Mouse (Mus musculus) forebrain, embryonic 12.5 days (tissue): ENCODE measurements around the gene Rps11. TPM values are rescaled to one million over a fixed set of nuclear protein-coding genes. Genes with fewer than 3 reads are reported as not detected.

Experiments
- ATAC-seq: fragments of 200-750 bp; cut with Nextera tagmentation; 2 replicates; pipeline ENCODE4 v1.8.0; 2017; ENCODE audit warnings: moderate TSS enrichment; ENCODE audit not compliant: low FRiP score
- H3K27ac ChIP-seq: fragments of 300-500 bp; sonication (generic); 2 replicates; pipeline ENCODE4 v1.5.1; 2016; ENCODE audit warnings: mild to moderate bottlenecking
- H3K27me3 ChIP-seq: fragments of 300-500 bp; sonication (generic); 2 replicates; pipeline ENCODE4 v1.6.1; 2016; ENCODE audit warnings: mild to moderate bottlenecking
- H3K36me3 ChIP-seq: fragments of 300-500 bp; sonication (generic); replicated peaks from 2 replicates; pipeline ENCODE4 v1.6.1; 2016; ENCODE audit warnings: mild to moderate bottlenecking
- H3K4me1 ChIP-seq: fragments of 300-500 bp; sonication (generic); 2 replicates; pipeline ENCODE4 v1.6.1; 2016
- H3K4me2 ChIP-seq: fragments of 300-500 bp; sonication (generic); 2 replicates; pipeline ENCODE4 v1.6.1; 2016; ENCODE audit warnings: mild to moderate bottlenecking, moderate library complexity
- H3K4me3 ChIP-seq: fragments of 300-500 bp; sonication (generic); replicated peaks from 2 replicates; pipeline ENCODE4 v1.5.1; 2016; ENCODE audit warnings: mild to moderate bottlenecking
- H3K9ac ChIP-seq: fragments of 300-500 bp; sonication (generic); 2 replicates; pipeline ENCODE4 v1.6.1; 2016; ENCODE audit warnings: mild to moderate bottlenecking
- H3K9me3 ChIP-seq: fragments of 300-500 bp; sonication (generic); 2 replicates; pipeline ENCODE4 v1.6.1; 2016
- WGBS: fragments of 180-500 bp; shearing (Covaris S2); methylation state at CpG from one replicate; pipeline ENCODE4 v1.1.7; 2016; 5-methylcytosine and 5-hydroxymethylcytosine counted together
- polyA plus RNA-seq: library from polyadenylated mRNA; unstranded; fragments of >200 nt; fragmentation: Nextera tagmentation; extraction: Ambion mirVana; gene quantifications from 2 replicates; pipeline ENCODE4 v1.2.1, GENCODE M21; 2016

Gene Rps11
- polyA plus RNA-seq, 1 experiment from 2014 or later = 1,285 TPM

DNA sequence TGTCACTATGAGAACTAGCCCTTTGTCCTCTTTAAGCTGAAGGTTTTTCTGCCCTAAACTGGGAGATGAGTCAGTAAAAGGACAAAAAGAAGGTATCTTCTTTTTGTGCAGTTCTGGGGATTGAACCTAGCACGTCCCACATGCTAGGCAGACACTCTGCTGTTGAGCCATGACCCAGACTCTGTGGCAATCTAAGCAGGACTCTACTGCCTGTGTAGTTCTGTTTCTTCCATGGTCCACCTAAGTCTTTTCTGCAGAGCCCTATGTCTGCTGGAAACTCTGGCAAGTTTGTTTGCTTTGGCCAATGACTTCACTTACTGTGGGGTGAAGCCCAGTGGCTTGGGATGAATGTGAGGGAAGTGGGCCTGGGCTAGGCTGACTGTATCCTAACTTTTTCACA lies 14.2 kb upstream of the Rps11 start:
- no peak overlapping the region for H3K4me2 ChIP-seq
- peaks cover 12% of the 10 kb centered on the region for H3K36me3 ChIP-seq
- H3K4me3 ChIP-seq = no peak overlapping the region
- peaks cover 29% of the 10 kb centered on the region for H3K27me3 ChIP-seq
- no peak for ATAC-seq
- H3K27ac ChIP-seq = no peak overlapping the region
- H3K9me3 ChIP-seq = no peaks in the 10 kb centered on the region
- H3K9ac ChIP-seq = no peak overlapping the region
- WGBS = 76% methylated on average over 1 of the region's 1 CpGs
- peaks cover 6% of the 10 kb centered on the region; the same call in 1 of the 2 replicates for H3K4me1 ChIP-seq

DNA sequence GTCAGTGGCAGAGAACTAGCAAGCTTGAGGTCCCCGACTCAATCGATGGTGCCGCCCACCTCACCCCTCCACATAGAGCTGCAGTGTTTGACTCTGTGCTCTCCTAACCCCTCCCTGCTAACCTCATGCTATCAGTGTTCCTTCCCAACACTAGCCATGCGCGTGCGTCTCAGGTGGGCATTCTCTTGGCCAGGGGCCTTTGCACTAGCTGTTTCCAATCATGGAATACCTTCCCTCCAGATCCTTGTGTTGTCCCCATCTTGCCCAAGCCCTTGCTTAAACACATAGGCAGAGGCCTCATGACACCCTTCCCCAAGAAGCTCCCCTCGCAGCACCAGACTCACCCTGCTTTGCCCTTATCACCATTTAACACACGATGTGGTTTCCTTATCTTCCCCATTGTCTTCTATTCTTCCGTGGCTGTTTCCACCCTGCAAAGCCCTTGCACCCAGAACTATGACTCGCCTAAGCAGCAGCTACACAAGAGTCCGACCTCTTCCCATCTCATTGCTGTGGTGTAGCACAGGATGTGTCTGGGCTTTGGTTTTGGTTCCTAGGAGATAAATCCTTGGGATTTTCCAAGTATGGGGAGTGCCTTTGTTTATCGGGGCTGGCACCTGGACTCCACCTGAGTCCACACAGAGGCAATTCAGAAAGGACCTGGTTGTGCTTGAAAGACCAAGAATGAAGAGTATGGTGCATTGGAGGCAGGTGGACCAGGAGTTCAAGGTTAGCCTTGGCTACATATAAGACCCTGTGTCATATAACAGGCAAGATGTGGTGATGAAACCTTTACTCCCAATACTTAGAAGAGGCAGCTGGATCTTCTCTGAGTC lies 13.2 kb upstream of the Rps11 start:
- 89% methylated on average over 12 of the region's 12 CpGs for WGBS

DNA sequence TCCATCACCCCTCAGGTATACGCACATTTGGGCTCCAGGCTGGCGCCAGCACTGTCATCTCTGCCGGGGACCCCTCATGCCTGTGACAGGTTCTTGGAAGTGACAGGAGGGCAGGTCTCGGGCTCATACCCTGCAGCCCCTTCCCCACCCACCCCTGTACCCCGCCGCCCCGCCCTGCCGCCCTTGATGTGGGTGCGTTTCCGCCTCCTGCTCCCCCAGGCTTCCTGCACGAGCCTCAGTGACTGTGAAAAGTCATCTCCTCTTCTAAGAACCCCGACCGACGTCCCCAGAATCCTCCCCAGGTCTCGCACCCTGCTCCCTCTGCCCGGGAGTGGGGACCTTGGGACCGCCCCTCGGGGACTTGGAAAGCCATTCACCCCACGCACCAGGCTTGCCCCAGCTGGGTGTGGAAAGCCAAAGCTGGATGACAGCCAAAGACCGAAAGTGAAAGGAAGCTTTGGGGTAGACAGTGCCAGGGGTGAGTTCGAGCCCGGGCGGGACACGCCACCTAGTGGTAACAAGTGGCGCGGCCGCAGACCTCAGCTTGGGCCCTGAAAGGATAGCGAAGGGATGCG lies 11.8 kb upstream of the Rps11 start, which contains the start of the genes Gm45713 and Flt3l:
Gene Gm45713, minus strand, starts transcription at position 239 of the 575 bp plus-strand sequence.
Gene Flt3l, minus strand, starts transcription at position 440 of the 575 bp plus-strand sequence.
- WGBS = 2% methylated on average over 29 of the region's 29 CpGs
- ATAC-seq = peak; percentile 84
- Histone ChIP-seq H3K36me3 (no peaks in the 10 kb centered on the region), H3K4me1 (peaks cover 6% of the 10 kb centered on the region; the same call in 1 of the 2 replicates), H3K4me3 (peak within 1 kb of the TSS; percentile 39), H3K9me3 (no peaks in the 10 kb centered on the region), H3K27ac (no peak within 1 kb of the TSS), H3K4me2 (peak within 1 kb of the TSS; percentile 57), H3K9ac (peak within 1 kb of the TSS; percentile 53), H3K27me3 (peaks cover 29% of the 10 kb centered on the region)

More for the DNA sequence above, 13.2 kb upstream of the Rps11 start:
- Histone ChIP-seq H3K4me1 (peaks cover 6% of the 10 kb centered on the region; the same call in 1 of the 2 replicates), H3K4me3 (no peak overlapping the region), H3K27ac (no peak overlapping the region), H3K27me3 (peaks cover 29% of the 10 kb centered on the region), H3K9me3 (no peaks in the 10 kb centered on the region), H3K4me2 (no peak overlapping the region), H3K36me3 (peaks cover 5% of the 10 kb centered on the region), H3K9ac (no peak overlapping the region)
- ATAC-seq = no peak

DNA sequence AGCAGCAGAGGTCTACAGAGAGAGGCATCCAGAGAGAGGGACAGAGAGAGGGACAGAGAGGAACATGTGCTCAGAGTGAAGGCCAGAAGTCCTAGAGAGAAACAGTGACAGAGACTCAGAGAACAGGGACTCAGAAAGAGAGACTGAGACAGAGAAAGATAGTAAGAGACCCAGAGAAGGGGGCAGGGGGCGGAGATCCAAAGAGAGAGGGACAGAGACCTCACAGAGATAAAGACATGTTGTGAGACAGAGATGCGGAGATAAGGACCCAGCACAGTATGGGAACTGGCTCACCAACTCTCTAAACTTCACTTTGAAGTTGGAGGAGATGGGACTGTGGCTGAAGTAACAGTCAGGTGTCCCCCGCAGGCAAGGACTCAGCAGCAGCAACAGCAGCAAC lies 11.1 kb upstream of the Rps11 start:
- Histone ChIP-seq H3K36me3 (no peaks in the 10 kb centered on the region), H3K9me3 (no peaks in the 10 kb centered on the region), H3K4me2 (peak overlapping the region; percentile 57), H3K4me1 (peaks cover 6% of the 10 kb centered on the region; the same call in 1 of the 2 replicates), H3K9ac (no peak overlapping the region), H3K4me3 (0 out of 2 replicates have a peak overlapping the region, but pooled peaks have one; percentile 39), H3K27me3 (peaks cover 29% of the 10 kb centered on the region), H3K27ac (no peak overlapping the region)
- ATAC-seq = no peak
- 89% methylated on average over 3 of the region's 3 CpGs for WGBS

DNA sequence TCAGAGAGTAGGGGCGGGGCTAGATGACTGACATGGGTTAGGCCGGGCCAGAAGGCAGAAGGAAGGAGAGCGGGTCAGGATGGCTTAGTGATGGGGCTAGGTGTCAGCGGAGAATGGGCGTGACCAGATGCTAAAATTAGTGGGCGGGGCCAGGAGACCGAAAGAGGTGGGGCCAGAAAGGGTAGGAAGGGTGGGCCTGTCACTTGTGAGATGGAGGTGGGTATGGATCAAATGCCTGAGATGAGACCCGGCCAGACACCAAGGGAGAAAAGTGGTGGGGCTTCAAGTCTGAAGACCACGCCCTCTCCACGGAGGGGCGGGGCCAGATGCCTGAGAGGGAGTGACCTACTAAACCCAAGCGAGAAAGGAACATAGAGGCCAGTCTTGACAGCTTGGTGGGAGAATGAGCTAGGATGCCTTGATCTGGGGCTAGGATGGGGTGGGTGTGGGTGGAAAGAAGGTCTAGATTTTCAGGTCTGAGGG lies 10.3 kb upstream of the Rps11 start:
- H3K4me2 ChIP-seq = no peak overlapping the region
- H3K27me3 ChIP-seq = peaks cover 29% of the 10 kb centered on the region
- no peak overlapping the region for H3K9ac ChIP-seq
- H3K27ac ChIP-seq = no peak overlapping the region
- H3K36me3 ChIP-seq = no peaks in the 10 kb centered on the region
- ATAC-seq = no peak
- H3K4me3 ChIP-seq = no peak overlapping the region; the same call in 1 of the 2 replicates
- H3K9me3 ChIP-seq = no peaks in the 10 kb centered on the region
- peaks cover 11% of the 10 kb centered on the region for H3K4me1 ChIP-seq
- 5% methylated on average over 12 of the region's 12 CpGs for WGBS

DNA sequence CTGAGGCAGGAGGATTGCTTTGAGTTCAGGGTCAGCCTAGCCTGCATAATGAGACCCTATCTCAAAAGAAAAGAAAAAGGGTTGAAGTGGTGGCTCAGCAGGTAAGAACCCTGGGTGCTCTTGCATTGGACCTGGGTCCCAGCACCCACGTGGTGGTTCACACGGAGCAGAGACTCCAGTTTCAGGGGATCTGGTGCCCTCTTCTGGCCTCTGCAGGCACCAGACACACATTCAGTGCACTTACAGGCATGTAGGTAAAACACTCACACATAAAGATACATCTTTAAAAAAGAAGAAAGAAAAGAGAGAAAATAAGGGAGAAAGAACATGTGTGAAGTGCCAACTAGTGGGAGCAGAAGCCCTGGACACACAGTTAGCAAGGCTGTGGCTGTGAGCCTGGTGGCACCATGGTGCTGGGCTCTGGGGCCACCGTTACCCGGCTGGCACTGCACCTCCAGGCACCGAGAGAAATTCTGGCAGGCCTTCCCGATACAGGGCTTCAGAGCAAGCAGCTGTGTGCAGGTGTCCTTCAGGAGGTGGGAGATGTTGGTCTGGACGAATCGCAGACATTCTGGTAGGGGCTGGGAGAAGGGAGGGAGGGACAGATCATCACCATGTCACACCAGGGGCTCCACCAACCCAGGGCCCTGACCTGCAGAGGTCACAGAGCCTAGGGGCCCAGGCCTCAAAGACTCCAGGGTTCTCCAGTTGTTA lies 9.4 kb upstream of the Rps11 start:
- WGBS = 77% methylated on average over 8 of the region's 8 CpGs
- Histone ChIP-seq H3K4me1 (peaks cover 14% of the 10 kb centered on the region), H3K27ac (no peak overlapping the region), H3K36me3 (no peaks in the 10 kb centered on the region), H3K9ac (no peak overlapping the region), H3K4me2 (no peak overlapping the region), H3K27me3 (peaks cover 29% of the 10 kb centered on the region), H3K4me3 (no peak overlapping the region), H3K9me3 (no peaks in the 10 kb centered on the region)
- ATAC-seq = no peak

DNA sequence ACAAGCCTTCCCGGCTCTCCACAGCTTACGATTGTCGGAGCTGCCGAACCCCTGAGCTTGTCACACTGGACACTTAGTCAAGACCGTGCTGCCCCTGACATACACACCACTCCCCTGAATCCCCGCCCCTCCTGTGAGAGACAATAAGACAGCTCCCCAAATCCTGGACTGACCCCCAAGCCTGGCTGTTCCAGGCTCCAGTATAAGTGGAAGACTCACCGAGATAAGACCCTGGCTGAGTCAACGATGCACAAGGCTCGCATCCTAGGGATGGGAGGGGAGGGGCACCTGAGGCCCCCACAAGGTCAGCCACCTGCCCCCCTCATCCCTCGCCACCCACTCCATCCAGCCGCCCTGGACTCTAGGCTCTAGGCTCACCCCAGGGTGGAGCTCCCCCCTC lies 7.6 kb upstream of the Rps11 start:
- no peak overlapping the region for H3K27ac ChIP-seq
- no peak overlapping the region for H3K9ac ChIP-seq

DNA sequence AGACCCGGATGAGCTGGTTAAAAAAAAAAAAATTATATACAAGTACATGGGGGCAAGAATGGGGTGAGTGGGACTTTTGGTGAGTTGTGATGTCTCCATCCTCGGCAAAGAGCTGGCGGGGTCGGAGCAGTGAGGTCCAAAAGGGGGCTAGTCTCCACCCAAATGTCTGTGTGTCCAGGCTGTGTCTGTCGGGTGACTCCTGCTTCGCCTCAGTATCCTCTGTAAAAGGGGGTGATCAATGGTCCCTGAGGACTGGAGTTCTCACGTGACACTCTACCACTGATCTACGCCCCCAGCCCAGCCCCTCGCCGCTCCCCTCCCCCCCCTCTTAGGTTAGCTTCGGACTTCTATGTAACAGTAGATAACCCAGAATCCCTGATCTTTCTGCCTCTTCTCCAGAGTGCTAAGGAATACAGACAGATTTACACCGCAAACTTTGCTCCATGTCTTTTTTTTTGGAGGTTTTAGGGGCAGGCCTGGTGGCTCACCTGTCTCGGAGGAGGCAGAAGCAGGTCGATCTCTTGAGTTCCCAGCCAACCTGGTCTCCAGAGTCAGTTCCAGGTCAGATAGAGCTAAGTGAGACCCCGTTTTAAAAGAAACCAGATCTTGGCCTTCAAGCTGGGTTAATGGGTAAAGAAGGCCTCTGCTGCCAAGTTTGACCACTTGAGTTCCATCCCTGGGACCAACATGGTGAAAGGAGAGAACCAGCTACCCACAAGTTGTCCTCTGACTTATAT lies 5.7 kb upstream of the Rps11 start:
- peaks cover 7% of the 10 kb centered on the region for H3K27me3 ChIP-seq
- H3K4me3 ChIP-seq = peak overlapping the region; percentile 83
- peak overlapping the region; percentile 71; the same call in 1 of the 2 replicates for H3K9ac ChIP-seq
- peak overlapping the region; percentile 87 for H3K4me2 ChIP-seq
- H3K9me3 ChIP-seq = no peaks in the 10 kb centered on the region
- H3K36me3 ChIP-seq = peaks cover 27% of the 10 kb centered on the region
- WGBS = 56% methylated on average over 15 of the region's 15 CpGs
- peak overlapping the region; percentile 95 for H3K27ac ChIP-seq
- H3K4me1 ChIP-seq = peaks cover 34% of the 10 kb centered on the region
- no peak for ATAC-seq

More for the DNA sequence above, 7.6 kb upstream of the Rps11 start:
- 82% methylated on average over 11 of the region's 11 CpGs for WGBS
- no peak overlapping the region for H3K4me3 ChIP-seq
- no peak overlapping the region for H3K4me2 ChIP-seq
- H3K4me1 ChIP-seq = peaks cover 23% of the 10 kb centered on the region
- H3K27me3 ChIP-seq = peaks cover 17% of the 10 kb centered on the region
- no peak for ATAC-seq
- no peaks in the 10 kb centered on the region for H3K9me3 ChIP-seq
- H3K36me3 ChIP-seq = peaks cover 7% of the 10 kb centered on the region

DNA sequence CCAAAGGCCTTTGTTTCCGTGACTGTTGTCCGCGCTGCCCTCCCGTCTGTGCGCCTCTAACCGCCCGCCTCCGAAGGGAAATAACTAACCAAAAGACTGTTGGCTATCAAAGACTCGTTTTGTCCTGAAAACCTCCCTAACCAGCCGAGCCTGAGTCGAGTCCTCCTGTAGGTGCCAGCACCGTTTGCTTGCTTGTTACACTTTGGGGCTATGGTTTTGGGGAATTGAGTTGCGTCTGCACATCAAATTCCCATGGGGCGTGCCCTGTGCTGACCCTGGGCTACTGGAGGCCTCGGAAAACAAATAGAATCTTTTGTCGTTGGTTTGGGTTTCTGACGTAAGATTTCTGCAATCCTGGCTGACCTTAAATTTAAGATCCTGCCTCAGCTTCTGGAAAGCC lies 5.1 kb upstream of the Rps11 start:
- Histone ChIP-seq H3K9ac (peak overlapping the region; percentile 71), H3K9me3 (no peaks in the 10 kb centered on the region), H3K4me2 (peak overlapping the region; percentile 87), H3K27ac (peak overlapping the region; percentile 95), H3K4me1 (peaks cover 39% of the 10 kb centered on the region), H3K4me3 (peak overlapping the region; percentile 83), H3K36me3 (peaks cover 29% of the 10 kb centered on the region), H3K27me3 (peaks cover under 1% of the 10 kb centered on the region; the same call in 1 of the 2 replicates)
- under 1% methylated on average over 17 of the region's 17 CpGs for WGBS
- ATAC-seq = no peak

DNA sequence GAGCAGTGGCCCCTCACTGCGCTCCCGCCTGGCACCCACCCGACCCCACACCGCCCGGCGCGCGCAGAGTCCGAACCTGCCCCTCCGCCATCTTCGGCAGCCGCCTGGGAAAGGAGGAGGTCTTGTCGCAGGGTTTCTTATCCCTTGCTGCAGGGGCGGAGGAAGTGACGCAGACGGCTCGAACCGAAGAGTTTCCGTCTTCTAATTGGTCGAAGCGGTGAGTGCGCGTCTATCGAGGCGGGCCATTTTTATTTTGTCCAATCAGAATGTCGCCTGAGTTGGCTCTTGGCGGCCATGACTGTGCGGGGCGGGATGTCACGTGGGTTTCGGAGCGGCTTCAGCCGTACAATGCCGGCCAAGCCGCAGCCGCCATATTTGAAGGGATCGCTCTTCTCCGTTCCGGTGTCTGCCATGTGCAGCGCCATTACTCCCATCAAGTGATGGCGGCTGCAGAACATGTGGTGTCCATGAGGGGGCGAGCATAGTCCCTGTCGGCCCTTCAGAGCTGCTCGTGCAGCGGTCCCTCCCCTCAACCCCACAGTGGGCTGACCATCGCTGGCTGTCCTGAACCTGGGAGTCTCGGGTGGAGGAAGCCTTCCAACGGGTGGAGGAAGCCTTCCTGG lies 4.5 kb upstream of the Rps11 start, which contains the start of gene Rpl13a:
Gene Rpl13a, minus strand, starts transcription at position 138 of the 623 bp plus-strand sequence.
- Histone ChIP-seq H3K36me3 (peaks cover 29% of the 10 kb centered on the region), H3K9ac (peak within 1 kb of the TSS; percentile 99), H3K4me3 (peak within 1 kb of the TSS; percentile 83), H3K4me1 (peaks cover 39% of the 10 kb centered on the region), H3K4me2 (peak within 1 kb of the TSS; percentile 87), H3K27ac (peak within 1 kb of the TSS; percentile 95), H3K27me3 (no peaks in the 10 kb centered on the region; the same call in 1 of the 2 replicates), H3K9me3 (no peaks in the 10 kb centered on the region)
- under 1% methylated on average over 48 of the region's 48 CpGs for WGBS
- ATAC-seq = peak; percentile 94

DNA sequence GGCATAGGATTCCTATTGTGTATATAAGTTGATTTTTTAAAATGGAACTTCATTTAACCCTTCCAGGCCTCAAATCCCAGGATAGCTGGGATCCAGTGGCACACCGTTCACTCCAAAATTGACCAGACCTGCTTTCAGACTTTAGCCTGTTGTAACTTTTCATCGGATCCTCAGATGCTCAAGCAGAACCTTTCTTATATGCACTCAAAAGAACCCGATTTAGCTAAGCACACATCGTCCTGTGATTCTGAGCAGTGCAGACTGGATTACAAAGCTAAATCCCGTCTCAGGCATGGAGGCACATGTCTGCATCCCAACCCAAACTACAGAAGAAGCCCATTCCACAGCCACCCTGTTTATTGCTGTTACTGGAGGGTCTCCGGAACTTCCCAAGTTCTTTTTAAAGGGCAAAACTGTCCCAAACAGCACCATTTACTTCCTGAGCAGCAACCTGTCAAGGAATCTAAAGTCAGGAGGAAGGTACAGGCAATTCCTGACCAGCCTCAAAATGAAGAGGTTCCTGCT lies 3.5 kb upstream of the Rps11 start:
- H3K27ac ChIP-seq = peak overlapping the region; percentile 91
- no peaks in the 10 kb centered on the region; the same call in 1 of the 2 replicates for H3K27me3 ChIP-seq
- peaks cover 35% of the 10 kb centered on the region for H3K36me3 ChIP-seq
- no peaks in the 10 kb centered on the region for H3K9me3 ChIP-seq
- WGBS = under 1% methylated on average over 6 of the region's 6 CpGs
- peak overlapping the region; percentile 87 for H3K4me2 ChIP-seq
- H3K4me3 ChIP-seq = peak overlapping the region; percentile 83
- ATAC-seq = no peak
- H3K9ac ChIP-seq = peak overlapping the region; percentile 99
- peaks cover 46% of the 10 kb centered on the region for H3K4me1 ChIP-seq
